1 mouse cellular context compared by ENCODE assay signal in the genomic region with DNA sequence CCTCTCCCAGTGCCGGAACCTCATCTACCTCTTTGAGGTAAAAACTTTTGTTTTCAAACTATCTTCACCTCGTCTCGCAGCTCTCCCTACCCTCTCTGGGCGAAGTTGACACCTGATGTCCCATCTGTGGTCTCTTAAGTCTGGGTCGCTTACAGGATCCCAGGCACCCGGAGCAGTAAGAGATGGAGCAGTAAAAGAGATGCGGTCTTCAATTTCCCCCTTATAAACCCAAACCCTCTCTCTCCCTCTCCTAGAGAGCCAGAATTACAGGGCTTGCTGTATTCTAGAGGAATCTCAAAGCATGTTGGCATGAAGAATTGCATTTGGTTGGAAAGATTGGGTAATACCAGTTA.
TF ChIP-seq lines count a peak whose summit lies in the region.

No protein-coding gene starts in this region.

TF ChIP-seq in CH12.LX, 34 proteins besides CTCF, POLR2A, EP300 and RAD21:
- TF ChIP-seq NELFE (IDR thresholded peaks at IDR 0.05; ENCODE audit: low read depth, low read length) (0 out of 2 replicates have a peak, but pooled peaks have one; percentile 9), SIN3A (IDR thresholded peaks at IDR 0.05; ENCODE audit: low read length) (no peak), MAX (IDR thresholded peaks at IDR 0.05; ENCODE audit: low read length) (0 out of 2 replicates have a peak, but pooled peaks have one; percentile 16)
